Mouse (Mus musculus) retina, adult 2 months (tissue): ENCODE measurements around the gene Tns1.

Experiments
- DNase-seq: peaks from one replicate; pipeline ENCODE4 v3.0.0-alpha.2; 2012; ENCODE audit warnings: low read depth, low spot score

The Tns1 gene

GRCm38 (mm10) chr1:73993279-73993678 lies 131.0 kb downstream of the Tns1 start:
- DNase-seq = no peak

- DNase-seq = no peak
Measured at GRCm38 (mm10) chr1:73992201-73992938, 131.9 kb downstream of the Tns1 start.

- no peak for DNase-seq
Measured at GRCm38 (mm10) chr1:73991226-73991625, 133.0 kb downstream of the Tns1 start.

GRCm38 (mm10) chr1:73990024-73990423 lies 134.2 kb downstream of the Tns1 start:
- DNase-seq = no peak

- DNase-seq = no peak
Measured at GRCm38 (mm10) chr1:73987705-73988201, 136.5 kb downstream of the Tns1 start.

GRCm38 (mm10) chr1:73986268-73987045 lies 137.8 kb downstream of the Tns1 start:
- peak; percentile 32 for DNase-seq

- no peak for DNase-seq
Measured at GRCm38 (mm10) chr1:73985611-73986010, 138.6 kb downstream of the Tns1 start.

- DNase-seq = no peak
Measured at GRCm38 (mm10) chr1:73979214-73979613, 145.0 kb downstream of the Tns1 start.

GRCm38 (mm10) chr1:73978576-73978975 lies 145.7 kb downstream of the Tns1 start:
- DNase-seq = no peak

- no peak for DNase-seq
Measured at GRCm38 (mm10) chr1:73973992-73974391, 150.3 kb downstream of the Tns1 start.

GRCm38 (mm10) chr1:73972726-73973125 lies 151.5 kb downstream of the Tns1 start:
- DNase-seq = no peak

- DNase-seq = no peak
Measured at GRCm38 (mm10) chr1:73970161-73970730, 154.0 kb downstream of the Tns1 start.

GRCm38 (mm10) chr1:73968712-73969511 lies 155.3 kb downstream of the Tns1 start:
- DNase-seq = no peak

- no peak for DNase-seq
Measured at GRCm38 (mm10) chr1:73966411-73967238, 157.6 kb downstream of the Tns1 start.

GRCm38 (mm10) chr1:73964151-73964743 lies 160.0 kb downstream of the Tns1 start:
- no peak for DNase-seq

GRCm38 (mm10) chr1:73963626-73964025 lies 160.6 kb downstream of the Tns1 start:
- no peak for DNase-seq

GRCm38 (mm10) chr1:73962668-73963371 lies 161.4 kb downstream of the Tns1 start:
- DNase-seq = peak; percentile 25

GRCm38 (mm10) chr1:73962049-73962448 lies 162.2 kb downstream of the Tns1 start:
- no peak for DNase-seq

GRCm38 (mm10) chr1:73959758-73960157 lies 164.5 kb downstream of the Tns1 start:
- no peak for DNase-seq

- no peak for DNase-seq
Measured at GRCm38 (mm10) chr1:73959344-73959743, 164.9 kb downstream of the Tns1 start.
